Mouse (Mus musculus) midbrain, postnatal 0 days (tissue): ENCODE data around the gene Klhl35. TPM values are rescaled to one million over a fixed set of nuclear protein-coding genes. Genes with fewer than 3 reads are reported as not detected.

Source experiments
- ATAC-seq: fragments of 200-750 bp; cut with Nextera tagmentation; 2 replicates; pipeline ENCODE4 v1.8.0; 2017; ENCODE audit warnings: moderate number of reproducible peaks, mild to moderate bottlenecking, moderate TSS enrichment, moderate library complexity; ENCODE audit not compliant: low FRiP score
- DNase-seq: peaks from one replicate; pipeline ENCODE4 v3.0.0-alpha.2; 2015; ENCODE audit warnings: low spot score
- H3K27ac ChIP-seq: fragments of 300-500 bp; sonication (generic); 2 replicates; pipeline ENCODE4 v1.5.1; 2014; ENCODE audit warnings: low read depth, mild to moderate bottlenecking, low read length, mixed read lengths
- H3K27me3 ChIP-seq: fragments of 300-500 bp; sonication (generic); 2 replicates; pipeline ENCODE4 v1.6.1; 2014; ENCODE audit warnings: low read length, control low read depth, mixed read lengths; ENCODE audit not compliant: insufficient read depth
- H3K36me3 ChIP-seq: fragments of 300-500 bp; sonication (generic); 2 replicates; pipeline ENCODE4 v1.6.1; 2014; ENCODE audit warnings: low read length, control low read depth, mixed read lengths; ENCODE audit not compliant: insufficient read depth
- H3K4me1 ChIP-seq: fragments of 300-500 bp; sonication (generic); 2 replicates; pipeline ENCODE4 v1.6.1; 2014; ENCODE audit warnings: mild to moderate bottlenecking, control low read depth, antibody characterized with exemption, low read length, mixed read lengths; ENCODE audit not compliant: insufficient read depth
- H3K4me2 ChIP-seq: fragments of 300-500 bp; sonication (generic); 2 replicates; pipeline ENCODE4 v1.6.1; 2014; ENCODE audit warnings: low read depth, mild to moderate bottlenecking, low read length, mixed read lengths; ENCODE audit not compliant: poor library complexity, severe bottlenecking
- H3K4me3 ChIP-seq: fragments of 300-500 bp; sonication (generic); 2 replicates; pipeline ENCODE4 v1.5.1; 2014; ENCODE audit warnings: low read depth, mild to moderate bottlenecking, low read length, moderate library complexity
- H3K9ac ChIP-seq: fragments of 300-500 bp; sonication (generic); replicated peaks from 2 replicates; pipeline ENCODE4 v1.6.1; 2014; ENCODE audit warnings: mild to moderate bottlenecking, low read length, moderate library complexity, mixed read lengths; ENCODE audit not compliant: poor library complexity, severe bottlenecking
- H3K9me3 ChIP-seq: fragments of 300-500 bp; sonication (generic); 2 replicates; pipeline ENCODE4 v1.6.1; 2016; ENCODE audit warnings: low read length, control low read depth
- CTCF ChIP-seq: IDR thresholded peaks from 2 replicates; pipeline ENCODE4 v1.5.1; 2016; ENCODE audit warnings: antibody characterized with exemption, mild to moderate bottlenecking
- WGBS: fragments of 180-500 bp; shearing (Covaris S2); extraction: QIAGEN DNeasy Blood & Tissue Kit; methylation state at CpG from one replicate; pipeline ENCODE4 v1.1.7; 2014; 5-methylcytosine and 5-hydroxymethylcytosine counted together
- polyA plus RNA-seq: library from polyadenylated mRNA; unstranded; fragments of >200 nt; fragmentation: Nextera tagmentation; extraction: Ambion mirVana; gene quantifications from 2 replicates; pipeline ENCODE4 v1.2.1, GENCODE M21; 2015
- total RNA-seq: library from RNA; depleted of rRNA; stranded (reverse); fragments of >200 nt; gene quantifications from 2 replicates; pipeline ENCODE4 v1.2.3, GENCODE M21; 2014

Klhl35 gene
- total and polyA plus RNA-seq, 2 experiments from 2014 or later = 2.4 to 3.9 TPM

GRCm38 (mm10) chr7:99452859-99453258 is 12.9 kb upstream of the Klhl35 start:
- TF ChIP-seq CTCF = no peak
- H3K36me3 ChIP-seq = peaks cover 6% of the 10 kb centered on the region; the same call in 1 of the 2 replicates
- ATAC-seq = no peak
- DNase-seq = no peak
- no peaks in the 10 kb centered on the region for H3K9me3 ChIP-seq
- H3K27me3 ChIP-seq = no peaks in the 10 kb centered on the region
- no peak overlapping the region for H3K27ac ChIP-seq
- no peak overlapping the region for H3K9ac ChIP-seq
- no peak overlapping the region for H3K4me2 ChIP-seq
- no peak overlapping the region for H3K4me3 ChIP-seq
- H3K4me1 ChIP-seq = no peaks in the 10 kb centered on the region
- 89% methylated on average over 7 of the region's 7 CpGs for WGBS

GRCm38 (mm10) chr7:99454044-99454443 is 11.8 kb upstream of the Klhl35 start:
- no peak overlapping the region for H3K9ac ChIP-seq
- no peak for TF ChIP-seq CTCF
- H3K27me3 ChIP-seq = no peaks in the 10 kb centered on the region
- no peak overlapping the region for H3K4me3 ChIP-seq
- WGBS = 81% methylated on average over 4 of the region's 4 CpGs
- no peaks in the 10 kb centered on the region for H3K4me1 ChIP-seq
- no peaks in the 10 kb centered on the region for H3K9me3 ChIP-seq
- H3K36me3 ChIP-seq = peaks cover 13% of the 10 kb centered on the region
- DNase-seq = no peak
- H3K27ac ChIP-seq = no peak overlapping the region
- no peak for ATAC-seq
- no peak overlapping the region for H3K4me2 ChIP-seq

GRCm38 (mm10) chr7:99458849-99459248 is 7.0 kb upstream of the Klhl35 start:
- Histone ChIP-seq H3K4me2 (no peak overlapping the region), H3K27ac (no peak overlapping the region), H3K36me3 (peaks cover 34% of the 10 kb centered on the region), H3K27me3 (no peaks in the 10 kb centered on the region), H3K9ac (no peak overlapping the region), H3K4me1 (no peaks in the 10 kb centered on the region), H3K9me3 (no peaks in the 10 kb centered on the region), H3K4me3 (no peak overlapping the region)
- TF ChIP-seq CTCF = no peak
- ATAC-seq (no peak), DNase-seq (no peak)
- 93% methylated on average over 8 of the region's 8 CpGs for WGBS

GRCm38 (mm10) chr7:99459888-99460652 is 5.7 kb upstream of the Klhl35 start:
- Histone ChIP-seq H3K9me3 (no peaks in the 10 kb centered on the region), H3K9ac (no peak overlapping the region), H3K4me3 (no peak overlapping the region), H3K4me1 (no peaks in the 10 kb centered on the region), H3K27me3 (no peaks in the 10 kb centered on the region), H3K27ac (no peak overlapping the region), H3K36me3 (peaks cover 34% of the 10 kb centered on the region), H3K4me2 (no peak overlapping the region)
- WGBS = 92% methylated on average over 14 of the region's 15 CpGs
- TF ChIP-seq CTCF = no peak
- no peak for ATAC-seq
- DNase-seq = no peak

- Histone ChIP-seq H3K27ac (no peak overlapping the region), H3K9ac (no peak overlapping the region), H3K9me3 (no peaks in the 10 kb centered on the region), H3K36me3 (peaks cover 26% of the 10 kb centered on the region), H3K4me3 (no peak overlapping the region), H3K4me1 (peaks cover 11% of the 10 kb centered on the region; the same call in 1 of the 2 replicates), H3K27me3 (no peaks in the 10 kb centered on the region), H3K4me2 (no peak overlapping the region)
- ATAC-seq = no peak
- no peak for TF ChIP-seq CTCF
- no peak for DNase-seq
- 82% methylated on average over 2 of the region's 2 CpGs for WGBS
Observed at GRCm38 (mm10) chr7:99463120-99463519, 2.7 kb upstream of the Klhl35 start.

GRCm38 (mm10) chr7:99467916-99468282 is 2.1 kb downstream of the Klhl35 start:
- H3K9me3 ChIP-seq = no peaks in the 10 kb centered on the region
- H3K9ac ChIP-seq = peak overlapping the region; percentile 72
- H3K4me3 ChIP-seq = peak overlapping the region; percentile 51
- no peaks in the 10 kb centered on the region for H3K27me3 ChIP-seq
- peak overlapping the region; percentile 72 for H3K4me2 ChIP-seq
- DNase-seq (peak; percentile 53), ATAC-seq (no peak)
- H3K36me3 ChIP-seq = peaks cover 6% of the 10 kb centered on the region
- 14% methylated on average over 9 of the region's 11 CpGs for WGBS
- no peak for TF ChIP-seq CTCF
- peak overlapping the region; percentile 92 for H3K27ac ChIP-seq
- peaks cover 11% of the 10 kb centered on the region; the same call in 1 of the 2 replicates for H3K4me1 ChIP-seq
